In the genomic region with DNA sequence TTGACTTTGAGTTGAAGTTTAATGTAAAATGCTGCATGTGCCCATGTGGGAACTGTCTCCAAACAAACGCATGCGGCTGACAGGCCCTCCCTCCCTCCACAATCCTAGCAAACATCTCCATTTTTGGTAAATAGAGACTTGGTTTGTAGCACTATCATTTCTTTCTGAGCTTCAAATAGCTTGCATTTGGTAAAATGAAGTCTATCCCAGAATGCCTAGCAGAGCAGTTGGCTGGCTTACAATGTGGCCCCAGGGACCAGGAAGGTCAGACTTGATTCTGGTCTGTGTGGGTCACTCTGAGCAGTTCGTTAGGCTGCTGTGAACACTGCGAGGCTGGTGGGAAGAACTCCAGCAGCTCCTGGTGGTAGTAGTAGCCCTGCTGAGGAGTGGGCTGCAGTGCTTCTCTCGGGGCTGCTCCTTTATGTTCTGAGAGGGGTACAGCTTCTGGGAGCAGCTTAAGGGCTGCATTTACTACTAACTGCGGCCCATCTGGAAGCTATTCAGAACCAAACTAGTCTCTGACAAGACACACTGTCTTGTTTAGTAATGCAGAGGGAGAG, we compare ENCODE assay signal across 8 mouse cellular contexts.
DNase-seq lines count a peak whose midpoint lies in the region; ATAC-seq lines count a peak whose summit lies in the region.

No protein-coding gene starts in this region.

- peak; percentile 65 for DNase-seq in gastrocnemius, adult 18-20 months (ENCODE audit: low spot score)
- DNase-seq in gastrocnemius, postnatal 10 days: no peak
- DNase-seq in adrenal gland, postnatal 25 days: peak; percentile 24
- DNase-seq in limb, embryonic 10.5 days (ENCODE audit: low spot score): no peak
- DNase-seq in T-cell, adult 2 months (ENCODE audit: low spot score): no peak

- no peaks in the 10 kb centered on the region for H3K27me3 ChIP-seq in heart, embryonic 15.5 days
- H3K27me3 ChIP-seq in limb, embryonic 10.5 days (ENCODE audit: low read depth, poor library complexity, severe bottlenecking): no peaks in the 10 kb centered on the region
- H3K27me3 ChIP-seq in midbrain, embryonic 16.5 days (ENCODE audit: control insufficient read depth, insufficient read depth, low read depth, low read length): no peaks in the 10 kb centered on the region

- peaks cover 42% of the 10 kb centered on the region for H3K36me3 ChIP-seq in heart, embryonic 15.5 days
- peaks cover 3% of the 10 kb centered on the region; the same call in 1 of the 2 replicates for H3K36me3 ChIP-seq in limb, embryonic 10.5 days
- H3K36me3 ChIP-seq in midbrain, embryonic 16.5 days (ENCODE audit: control insufficient read depth, insufficient read depth, low read length): peaks cover 4% of the 10 kb centered on the region; the same call in 1 of the 2 replicates

- no peak for ATAC-seq in heart, embryonic 15.5 days (replicated peaks; ENCODE audit: insufficient number of reproducible peaks, insufficient read depth, low FRiP score, low read depth)
- ATAC-seq in inflammation-experienced regulatory T-cells, adult 6 months: no peak
- no peak for ATAC-seq in midbrain, embryonic 16.5 days

- 51% methylated on average over 6 of the region's 6 CpGs for WGBS in heart, embryonic 15.5 days
- 36% methylated on average over 6 of the region's 6 CpGs for WGBS in limb, embryonic 10.5 days
- 56% methylated on average over 6 of the region's 6 CpGs for WGBS in midbrain, embryonic 16.5 days

- H3K9ac ChIP-seq in heart, embryonic 15.5 days: no peak overlapping the region
- no peak overlapping the region for H3K9ac ChIP-seq in midbrain, embryonic 16.5 days (ENCODE audit: low read depth, low read length)

- peak overlapping the region; percentile 77 for H3K27ac ChIP-seq in heart, embryonic 15.5 days
- H3K27ac ChIP-seq in limb, embryonic 10.5 days: peak overlapping the region; percentile 79
- no peak overlapping the region for H3K27ac ChIP-seq in midbrain, embryonic 16.5 days (ENCODE audit: low read length)

- H3K4me2 ChIP-seq in heart, embryonic 15.5 days: no peak overlapping the region
- no peak overlapping the region for H3K4me2 ChIP-seq in midbrain, embryonic 16.5 days (ENCODE audit: low read length)

- no peaks in the 10 kb centered on the region for H3K9me3 ChIP-seq in heart, embryonic 15.5 days (replicated peaks)
- H3K9me3 ChIP-seq in limb, embryonic 10.5 days (replicated peaks): no peaks in the 10 kb centered on the region
- no peaks in the 10 kb centered on the region for H3K9me3 ChIP-seq in midbrain, embryonic 16.5 days (replicated peaks; ENCODE audit: control insufficient read depth, low read length, poor library complexity, severe bottlenecking)

- H3K4me3 ChIP-seq in heart, embryonic 15.5 days: no peak overlapping the region
- no peak overlapping the region for H3K4me3 ChIP-seq in limb, embryonic 10.5 days
- no peak overlapping the region for H3K4me3 ChIP-seq in midbrain, embryonic 16.5 days (ENCODE audit: low read depth, low read length)

- peaks cover 43% of the 10 kb centered on the region for H3K4me1 ChIP-seq in heart, embryonic 15.5 days (replicated peaks)
- peaks cover 48% of the 10 kb centered on the region for H3K4me1 ChIP-seq in limb, embryonic 10.5 days
- H3K4me1 ChIP-seq in midbrain, embryonic 16.5 days (ENCODE audit: control insufficient read depth, insufficient read depth, low read length): no peaks in the 10 kb centered on the region

Comparison
In these comparisons a context has a peak if more than half of its experiments do, and no peak if none do; other contexts are left out.
1. DNase-seq: peak in gastrocnemius, adult 18-20 months (single experiment) and adrenal gland, postnatal 25 days (single experiment); none in gastrocnemius, postnatal 10 days (single experiment), limb, embryonic 10.5 days (single experiment) and T-cell, adult 2 months (single experiment).